Mouse (Mus musculus) heart, embryonic 13.5 days (tissue): ENCODE data around the gene Gm8332. TPM values are rescaled to one million over a fixed set of nuclear protein-coding genes. Genes with fewer than 3 reads are reported as not detected.
"Not testable (repeated sequence)": the region's sequence is repeated elsewhere in the genome, so short reads cannot be mapped to it uniquely, and the experiment has no call there.

Experiments used
- ATAC-seq: fragments of 200-750 bp; cut with Nextera tagmentation; 2 replicates; pipeline ENCODE4 v1.8.0; 2017; ENCODE audit warnings: moderate TSS enrichment; ENCODE audit not compliant: insufficient number of reproducible peaks, low FRiP score, low TSS enrichment; ENCODE audit errors: extremely low read depth
- H3K27ac ChIP-seq: fragments of 300-500 bp; sonication (generic); replicated peaks from 2 replicates; pipeline ENCODE4 v1.5.1; 2015; ENCODE audit warnings: moderate library complexity, mild to moderate bottlenecking, inconsistent platforms
- H3K27me3 ChIP-seq: fragments of 300-500 bp; sonication (generic); replicated peaks from 2 replicates; pipeline ENCODE4 v1.6.1; 2015; ENCODE audit warnings: mild to moderate bottlenecking, inconsistent platforms
- H3K36me3 ChIP-seq: fragments of 300-500 bp; sonication (generic); 2 replicates; pipeline ENCODE4 v1.6.1; 2015; ENCODE audit warnings: mild to moderate bottlenecking, inconsistent platforms
- H3K4me1 ChIP-seq: fragments of 300-500 bp; sonication (generic); 2 replicates; pipeline ENCODE4 v1.6.1; 2015; ENCODE audit warnings: inconsistent platforms
- H3K4me2 ChIP-seq: fragments of 300-500 bp; sonication (generic); 2 replicates; pipeline ENCODE4 v1.6.1; 2015; ENCODE audit warnings: inconsistent platforms, mild to moderate bottlenecking, moderate library complexity
- H3K4me3 ChIP-seq: fragments of 300-500 bp; sonication (generic); 2 replicates; pipeline ENCODE4 v1.5.1; 2015; ENCODE audit warnings: moderate library complexity, mild to moderate bottlenecking, inconsistent platforms
- H3K9ac ChIP-seq: fragments of 300-500 bp; sonication (generic); 2 replicates; pipeline ENCODE4 v1.6.1; 2015; ENCODE audit warnings: inconsistent platforms, mild to moderate bottlenecking, moderate library complexity
- H3K9me3 ChIP-seq: fragments of 300-500 bp; sonication (generic); 2 replicates; pipeline ENCODE4 v1.6.1; 2016; ENCODE audit warnings: inconsistent platforms
- WGBS: fragments of 180-500 bp; shearing (Covaris S2); methylation state at CpG from one replicate; pipeline ENCODE4 v1.1.7; 2015; ENCODE audit warnings: mixed read lengths; 5-methylcytosine and 5-hydroxymethylcytosine counted together
- polyA plus RNA-seq: library from polyadenylated mRNA; unstranded; fragments of >200 nt; fragmentation: Nextera tagmentation; extraction: Ambion mirVana; gene quantifications from 2 replicates; pipeline ENCODE4 v1.2.1, GENCODE M21; 2015

The Gm8332 gene
- not detected in 2 replicates for polyA plus RNA-seq

DNA sequence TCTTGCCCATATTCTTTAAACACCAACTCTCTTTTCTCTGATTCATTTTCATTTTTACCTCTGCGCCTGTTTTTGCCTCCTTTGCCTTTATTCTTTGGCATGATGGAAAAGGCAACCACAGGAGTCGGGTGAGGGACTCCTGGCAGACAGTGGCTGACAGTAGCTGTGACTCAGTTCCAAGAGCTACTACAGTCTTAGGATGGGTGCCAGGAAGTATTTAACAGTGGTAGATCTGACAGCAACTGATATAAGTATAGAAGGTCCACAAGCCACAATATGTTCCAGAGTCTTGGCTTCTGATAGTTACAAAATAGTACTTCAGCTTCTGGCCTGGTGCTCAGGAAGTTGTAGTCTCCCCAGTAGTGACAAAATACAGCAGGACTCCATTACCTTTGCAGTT lies at the start of gene Gm8332:
TSS of gene Gm8332 (minus strand) at position 101 of the 400 bp plus-strand sequence.
- H3K9ac ChIP-seq, ATAC-seq, H3K27ac ChIP-seq, H3K36me3 ChIP-seq, H3K27me3 ChIP-seq, H3K4me1 ChIP-seq, H3K4me3 ChIP-seq, H3K9me3 ChIP-seq, H3K4me2 ChIP-seq: not testable (repeated sequence)
- 37% methylated on average over 1 of the region's 2 CpGs for WGBS

GRCm38 (mm10) chr12:88297171-88297570 lies 47.3 kb upstream of the Gm8332 start:
- not testable (repeated sequence) for H3K4me3 ChIP-seq, H3K36me3 ChIP-seq, H3K27me3 ChIP-seq, ATAC-seq, H3K4me1 ChIP-seq, H3K4me2 ChIP-seq, H3K9ac ChIP-seq, H3K27ac ChIP-seq, H3K9me3 ChIP-seq
- WGBS, result 31% methylated on average over 2 of the region's 2 CpGs

DNA sequence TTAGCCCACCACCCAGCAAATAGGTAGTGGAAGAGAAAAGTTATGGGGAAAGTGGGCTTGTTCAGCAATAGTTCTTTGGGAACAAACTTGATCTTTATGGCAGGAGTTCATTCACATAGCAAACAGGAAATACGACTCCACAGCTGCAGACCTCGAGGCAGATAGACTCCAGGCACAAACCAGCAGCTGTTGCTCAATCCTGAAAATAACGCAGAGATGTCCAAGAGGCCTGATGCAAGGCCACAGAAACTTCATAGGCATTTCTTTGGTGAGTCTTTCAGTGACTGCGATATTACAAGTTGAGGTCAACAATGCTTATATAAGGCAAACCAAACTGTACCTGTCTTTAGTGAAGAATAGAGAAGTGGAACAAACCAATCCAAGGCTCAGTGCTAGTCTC lies 43.2 kb upstream of the Gm8332 start:
- H3K4me3 ChIP-seq, H3K36me3 ChIP-seq, H3K9ac ChIP-seq, H3K27ac ChIP-seq, H3K4me2 ChIP-seq, ATAC-seq, H3K9me3 ChIP-seq, H3K27me3 ChIP-seq, H3K4me1 ChIP-seq: not testable (repeated sequence)
- WGBS, result 63% methylated on average over 4 of the region's 4 CpGs

- 75% methylated on average over 5 of the region's 5 CpGs for WGBS
- not testable (repeated sequence) for H3K36me3 ChIP-seq, H3K4me3 ChIP-seq, H3K4me2 ChIP-seq, H3K9ac ChIP-seq, ATAC-seq, H3K27me3 ChIP-seq, H3K9me3 ChIP-seq, H3K4me1 ChIP-seq, H3K27ac ChIP-seq
Measured at GRCm38 (mm10) chr12:88285224-88285623, 35.3 kb upstream of the Gm8332 start.

GRCm38 (mm10) chr12:88274400-88274799 lies 24.5 kb upstream of the Gm8332 start, which contains the start of gene Gm5662:
Gene Gm5662 (minus strand): TSS chr12:88274500.
- not testable (repeated sequence) for H3K27me3 ChIP-seq, H3K9me3 ChIP-seq, H3K36me3 ChIP-seq, H3K4me3 ChIP-seq, H3K9ac ChIP-seq, H3K27ac ChIP-seq, H3K4me1 ChIP-seq, H3K4me2 ChIP-seq, ATAC-seq
- WGBS, result 71% methylated on average over 5 of the region's 5 CpGs

DNA sequence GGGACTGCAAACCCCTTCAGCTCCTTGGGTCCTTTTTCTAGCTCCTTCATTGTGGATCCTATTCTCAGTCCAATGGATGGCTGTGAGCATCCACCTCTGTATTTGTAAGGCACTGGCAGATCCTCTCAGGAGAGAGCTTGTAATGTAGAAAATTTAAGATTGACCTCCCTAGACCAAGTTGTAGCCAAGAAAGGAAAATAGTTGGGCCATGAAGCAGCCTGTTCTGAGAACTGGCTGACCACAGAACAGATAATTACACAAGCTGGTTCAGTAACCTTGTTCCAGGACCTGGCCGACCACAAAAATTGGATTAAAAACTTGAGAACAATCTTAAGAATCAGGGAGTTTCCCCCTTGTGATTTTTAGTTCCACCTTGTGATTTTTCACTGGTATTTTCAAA lies 7.3 kb upstream of the Gm8332 start:
- H3K27ac ChIP-seq, result no peak overlapping the region
- WGBS, result 34% methylated on average over 1 of the region's 1 CpGs
- no peaks in the 10 kb centered on the region for H3K4me1 ChIP-seq
- no peak for ATAC-seq
- no peak overlapping the region for H3K9ac ChIP-seq
- H3K4me2 ChIP-seq, result no peak overlapping the region
- H3K36me3 ChIP-seq, result no peaks in the 10 kb centered on the region
- peaks cover 9% of the 10 kb centered on the region; the same call in 1 of the 2 replicates for H3K9me3 ChIP-seq
- H3K27me3 ChIP-seq, result no peaks in the 10 kb centered on the region
- no peak overlapping the region for H3K4me3 ChIP-seq

DNA sequence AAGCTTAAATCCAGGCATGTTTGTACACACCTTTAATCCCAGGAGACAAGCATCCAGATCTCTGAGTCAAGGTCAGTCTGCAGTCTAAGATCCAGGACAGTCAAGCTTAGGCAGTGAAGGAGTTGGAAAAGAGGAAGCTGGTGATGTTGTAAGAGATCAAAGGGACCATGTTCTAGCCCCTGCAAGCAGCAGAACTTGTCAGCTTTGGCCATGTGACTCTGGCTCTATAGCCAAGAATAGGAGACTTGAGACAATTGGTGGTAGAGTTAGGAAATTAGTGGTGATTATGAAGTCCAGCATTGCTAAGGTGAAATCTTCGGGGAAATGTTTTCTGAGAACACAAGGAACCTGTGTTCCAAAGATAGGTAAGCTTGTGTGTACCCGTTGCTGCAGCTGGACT lies 6.0 kb upstream of the Gm8332 start:
- H3K4me1 ChIP-seq, H3K27ac ChIP-seq, H3K4me2 ChIP-seq, H3K9ac ChIP-seq, ATAC-seq, H3K36me3 ChIP-seq, H3K9me3 ChIP-seq, H3K4me3 ChIP-seq, H3K27me3 ChIP-seq: not testable (repeated sequence)
- 44% methylated on average over 2 of the region's 2 CpGs for WGBS

- not testable (repeated sequence) for ATAC-seq, H3K4me2 ChIP-seq, H3K9me3 ChIP-seq, H3K27ac ChIP-seq, H3K4me1 ChIP-seq, H3K4me3 ChIP-seq, H3K9ac ChIP-seq, H3K36me3 ChIP-seq, H3K27me3 ChIP-seq
Measured at GRCm38 (mm10) chr12:88245786-88246185, 4.1 kb downstream of the Gm8332 start.

DNA sequence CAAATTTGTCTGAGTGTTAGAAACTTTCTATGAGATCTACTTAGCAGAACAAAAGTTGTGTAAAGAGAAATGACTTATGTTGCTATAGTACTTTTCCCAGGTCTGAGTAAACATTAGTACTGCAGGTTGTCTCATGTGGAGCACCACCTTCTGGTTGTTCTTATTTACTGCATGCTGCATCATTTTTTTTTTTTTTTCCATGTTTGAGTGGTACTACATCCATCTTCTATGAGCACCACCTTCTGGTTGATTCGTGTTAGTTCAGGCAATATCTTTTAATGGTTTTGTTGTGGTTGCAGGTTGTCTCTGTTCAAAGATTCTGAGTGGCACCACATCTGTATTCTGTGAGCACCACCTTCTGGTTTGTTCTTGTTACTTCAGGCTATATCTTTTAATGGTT lies 7.0 kb downstream of the Gm8332 start:
- H3K27me3 ChIP-seq, H3K36me3 ChIP-seq, ATAC-seq, H3K4me3 ChIP-seq, H3K4me2 ChIP-seq, H3K9ac ChIP-seq, H3K27ac ChIP-seq, H3K9me3 ChIP-seq, H3K4me1 ChIP-seq: not testable (repeated sequence)
- WGBS, result 22% methylated on average over 1 of the region's 1 CpGs

DNA sequence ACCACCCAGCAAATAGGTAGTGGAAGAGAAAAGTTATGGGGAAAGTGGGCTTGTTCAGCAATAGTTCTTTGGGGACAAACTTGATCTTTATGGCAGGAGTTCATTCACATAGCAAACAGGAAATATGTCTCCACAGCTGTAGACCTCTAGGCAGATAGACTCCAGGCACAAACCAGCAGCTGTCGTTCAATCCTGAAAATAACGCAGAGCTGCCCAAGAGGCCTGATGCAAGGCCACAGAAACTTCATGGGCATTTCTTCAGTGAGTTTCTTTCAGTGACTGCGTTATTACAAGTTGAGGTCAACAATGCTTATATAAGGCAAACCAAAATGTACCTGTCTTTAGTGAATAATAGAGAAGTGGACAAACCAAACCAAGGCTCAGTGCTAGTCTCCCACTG lies 30.5 kb downstream of the Gm8332 start:
- no peak overlapping the region for H3K9ac ChIP-seq
- ATAC-seq, result no peak
- no peak overlapping the region for H3K4me2 ChIP-seq
- H3K4me3 ChIP-seq, result no peak overlapping the region
- WGBS, result 78% methylated on average over 3 of the region's 3 CpGs
- no peaks in the 10 kb centered on the region for H3K4me1 ChIP-seq
- no peaks in the 10 kb centered on the region; the same call in 1 of the 2 replicates for H3K9me3 ChIP-seq
- H3K27ac ChIP-seq, result no peak overlapping the region
- H3K36me3 ChIP-seq, result no peaks in the 10 kb centered on the region
- no peaks in the 10 kb centered on the region for H3K27me3 ChIP-seq

DNA sequence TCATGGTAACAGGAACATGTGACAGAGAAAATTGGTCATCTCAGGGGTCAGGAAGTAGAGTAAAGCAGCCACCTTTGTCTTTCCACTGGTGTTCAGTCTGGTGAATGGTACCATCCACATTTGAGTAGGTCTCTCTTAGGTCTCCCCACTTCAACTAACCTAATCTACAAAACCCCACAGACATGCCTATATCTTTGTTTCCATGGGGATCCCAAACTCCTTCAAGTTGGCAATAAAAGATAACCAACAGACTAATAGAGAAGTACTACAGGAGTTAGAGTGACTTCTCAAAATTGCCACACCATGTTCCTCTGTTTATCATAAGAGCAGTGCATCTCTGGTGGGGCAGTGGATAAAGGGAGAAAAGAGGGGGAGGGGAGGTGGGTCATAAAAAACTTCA lies 31.8 kb downstream of the Gm8332 start:
- H3K9me3 ChIP-seq, H3K4me1 ChIP-seq, H3K27ac ChIP-seq, H3K36me3 ChIP-seq, H3K9ac ChIP-seq, H3K4me2 ChIP-seq, H3K4me3 ChIP-seq, ATAC-seq, H3K27me3 ChIP-seq: not testable (repeated sequence)

- peaks cover 4% of the 10 kb centered on the region; the same call in 1 of the 2 replicates for H3K9me3 ChIP-seq
- no peak overlapping the region for H3K9ac ChIP-seq
- WGBS, result 76% methylated on average over 12 of the region's 12 CpGs
- ATAC-seq, result no peak
- H3K4me3 ChIP-seq, result no peak overlapping the region
- H3K4me1 ChIP-seq, result no peaks in the 10 kb centered on the region
- no peak overlapping the region for H3K4me2 ChIP-seq
- no peaks in the 10 kb centered on the region for H3K27me3 ChIP-seq
- H3K27ac ChIP-seq, result no peak overlapping the region
- H3K36me3 ChIP-seq, result no peaks in the 10 kb centered on the region
Measured at GRCm38 (mm10) chr12:88214641-88215040, 35.3 kb downstream of the Gm8332 start.

GRCm38 (mm10) chr12:88211458-88211857 lies 38.4 kb downstream of the Gm8332 start:
- ATAC-seq, H3K36me3 ChIP-seq, H3K27ac ChIP-seq, H3K4me2 ChIP-seq, H3K9me3 ChIP-seq, H3K4me3 ChIP-seq, H3K4me1 ChIP-seq, H3K27me3 ChIP-seq, H3K9ac ChIP-seq: not testable (repeated sequence)
- 73% methylated on average over 9 of the region's 9 CpGs for WGBS
